Mouse (Mus musculus) thymus, adult 2 months (tissue): ENCODE measurements around the gene Gm382.

ENCODE experiments used
- CTCF ChIP-seq: fragments of 200-500 bp; IDR thresholded peaks from 2 replicates; pipeline ENCODE4 v1.5.1; 2012; ENCODE audit warnings: mild to moderate bottlenecking, control low read depth, low read length, moderate library complexity, borderline replicate concordance; ENCODE audit not compliant: control insufficient read depth, poor library complexity, insufficient read depth; ENCODE audit errors: extremely low read depth
- POLR2A ChIP-seq: fragments of 200-500 bp; IDR thresholded peaks from 2 replicates; pipeline ENCODE4 v1.6.1; 2012; ENCODE audit warnings: mild to moderate bottlenecking, low read length, control low read depth, moderate library complexity; ENCODE audit not compliant: control insufficient read depth, poor library complexity, insufficient read depth; ENCODE audit errors: extremely low read depth

DNA sequence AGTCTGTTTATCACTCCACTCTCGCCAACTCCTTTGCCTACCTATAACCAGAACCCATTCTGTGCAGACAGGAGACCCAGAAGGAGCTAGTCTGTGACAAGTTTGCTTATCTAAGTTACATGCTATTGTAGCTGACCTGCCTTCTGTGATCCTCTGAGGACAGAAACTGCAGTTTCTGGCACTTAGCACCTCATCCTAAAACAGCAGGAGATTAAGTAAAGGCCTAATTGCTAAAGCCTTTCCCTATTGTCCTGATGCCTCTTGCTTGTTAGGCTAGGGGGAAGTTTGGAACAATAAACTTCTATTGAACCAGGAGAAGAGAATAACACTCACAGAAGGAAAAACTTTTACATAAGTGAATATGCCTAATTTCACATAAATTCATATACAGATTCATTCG, 51.5 kb downstream of the Gm382 start:
- TF ChIP-seq CTCF (no peak), POLR2A (no peak)
